Mouse (Mus musculus) fibroblast of lung, adult 2 months (primary cell): ENCODE results near the gene 2310039H08Rik.
"Not testable (repeated sequence)": the region's sequence is repeated elsewhere in the genome, so short reads cannot be mapped to it uniquely, and the experiment has no call there.

ENCODE experiments used
- DNase-seq: peaks from one replicate; pipeline ENCODE4 v3.0.0-alpha.2; 2011; ENCODE audit warnings: low read depth

2310039H08Rik gene

DNA sequence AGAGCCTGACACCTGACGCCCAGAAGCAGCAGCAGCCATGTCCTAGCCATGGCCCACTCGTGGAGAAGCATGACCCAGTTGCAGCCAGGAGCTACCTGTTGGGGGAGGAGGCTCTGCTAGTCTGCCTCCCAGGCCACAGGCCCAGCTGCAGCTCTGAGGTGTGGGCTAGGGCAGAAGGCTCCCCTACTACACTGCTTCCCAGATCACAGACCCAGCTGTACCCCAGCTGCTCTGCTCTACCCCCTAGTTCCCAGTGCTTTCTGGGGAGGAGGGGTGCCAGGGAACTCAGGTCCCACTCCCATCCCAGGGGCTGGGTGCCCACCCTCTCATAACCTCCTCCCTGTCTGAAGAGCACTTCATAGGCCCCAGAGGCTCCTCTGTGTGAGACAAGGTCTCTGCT is 8.9 kb upstream of the 2310039H08Rik start, which contains the start of gene Ptcra:
Ptcra (minus strand) TSS at position 169 of the 400 bp plus-strand sequence.
- no peak for DNase-seq

DNA sequence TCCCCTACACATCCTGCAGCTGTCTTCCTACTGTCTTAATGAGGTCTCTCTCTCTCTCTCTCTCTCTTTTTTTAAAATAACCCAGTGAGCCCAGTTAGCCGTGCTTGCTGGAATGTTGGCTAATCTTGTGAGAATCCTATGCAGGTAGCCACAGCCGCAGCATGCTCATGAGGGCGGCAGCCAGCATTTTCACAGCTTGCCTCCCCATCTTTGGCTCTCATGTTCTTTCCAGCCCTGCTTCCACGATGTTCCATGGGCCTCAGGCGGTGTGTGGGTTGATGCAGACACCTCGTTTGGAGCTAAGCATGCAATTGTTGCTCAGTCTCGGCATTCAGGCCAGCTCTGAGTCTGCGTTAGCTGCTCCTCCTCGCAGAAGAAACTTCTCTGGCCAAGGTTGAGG is 7.5 kb upstream of the 2310039H08Rik start:
- not testable (repeated sequence) for DNase-seq

DNA sequence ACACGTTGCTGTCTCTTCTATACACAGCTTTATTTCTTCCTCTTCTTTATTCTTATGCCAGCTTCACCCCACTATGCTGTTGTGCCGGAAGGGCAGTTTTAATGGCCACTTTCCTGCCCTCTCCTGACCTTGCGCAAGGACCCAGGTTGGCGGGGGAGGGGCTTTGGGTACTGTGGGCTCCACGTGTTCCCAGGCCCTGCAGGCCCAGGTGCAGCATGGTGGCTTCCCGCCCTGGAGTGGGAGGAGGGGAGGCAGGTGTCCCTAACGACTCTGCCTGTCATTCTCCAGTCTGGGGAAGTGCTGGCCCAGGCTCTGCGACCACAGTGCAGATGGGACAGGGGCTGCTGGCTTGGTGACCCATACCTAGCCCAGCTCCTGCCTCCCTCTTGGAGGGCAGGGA is 4.6 kb upstream of the 2310039H08Rik start:
- DNase-seq: no peak

DNA sequence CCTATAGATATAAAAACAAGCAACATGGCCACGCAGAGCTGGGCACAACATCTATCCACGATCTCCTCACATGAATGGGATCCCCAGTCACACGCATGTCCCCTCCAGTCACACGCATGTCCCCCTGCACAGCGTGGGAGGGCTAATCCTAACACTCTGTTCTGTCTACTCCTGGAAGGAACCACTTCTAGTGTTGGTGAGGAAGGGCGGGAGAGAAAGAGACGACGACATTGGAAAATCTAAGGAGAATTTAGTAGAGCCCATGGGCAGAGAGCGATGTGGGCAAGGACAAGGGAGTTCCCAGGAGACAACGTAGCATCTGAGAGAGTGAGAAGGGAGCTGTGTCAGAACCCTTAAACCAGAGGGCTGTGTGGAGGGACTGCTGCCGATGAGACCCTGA is 1.9 kb upstream of the 2310039H08Rik start:
- DNase-seq: no peak

DNA sequence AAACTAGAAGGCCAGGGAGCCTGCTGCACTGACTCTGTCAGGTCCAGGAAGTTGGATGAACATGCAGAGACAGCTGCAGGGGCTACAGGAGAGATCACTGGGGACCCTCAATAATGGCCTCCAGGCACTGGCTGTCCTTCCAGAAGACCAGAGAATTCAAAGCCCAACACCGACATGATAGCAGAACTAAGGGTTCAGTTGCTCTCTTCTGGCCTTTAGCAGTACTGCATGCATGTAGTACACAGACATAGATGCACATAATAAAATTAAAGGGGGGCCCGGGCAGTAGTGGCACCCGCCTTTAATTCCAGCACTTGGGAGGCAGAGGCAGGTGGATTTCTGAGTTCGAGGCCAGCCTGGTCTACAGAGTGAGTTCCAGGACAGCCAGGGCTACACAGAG is 1.4 kb upstream of the 2310039H08Rik start:
- no peak for DNase-seq

DNA sequence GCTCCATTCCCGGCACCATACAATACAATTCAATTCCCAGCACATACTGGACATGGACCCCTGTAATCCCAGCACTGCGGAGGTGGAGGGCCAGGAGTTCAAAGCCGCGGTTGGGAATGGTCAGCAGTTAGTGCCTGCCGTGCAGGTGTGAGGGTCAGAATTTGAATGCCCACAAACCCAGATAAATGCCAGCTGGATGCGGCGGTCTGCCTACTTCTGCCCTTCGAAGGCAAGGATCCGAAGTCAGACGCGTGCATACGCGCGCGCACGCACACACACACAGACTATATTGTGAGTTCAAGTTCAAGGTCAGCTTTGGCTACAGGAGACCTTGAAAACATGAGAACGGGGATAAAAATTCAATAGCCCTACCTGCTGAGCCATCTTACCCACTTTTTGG is 819 bp upstream of the 2310039H08Rik start:
- no peak for DNase-seq

DNA sequence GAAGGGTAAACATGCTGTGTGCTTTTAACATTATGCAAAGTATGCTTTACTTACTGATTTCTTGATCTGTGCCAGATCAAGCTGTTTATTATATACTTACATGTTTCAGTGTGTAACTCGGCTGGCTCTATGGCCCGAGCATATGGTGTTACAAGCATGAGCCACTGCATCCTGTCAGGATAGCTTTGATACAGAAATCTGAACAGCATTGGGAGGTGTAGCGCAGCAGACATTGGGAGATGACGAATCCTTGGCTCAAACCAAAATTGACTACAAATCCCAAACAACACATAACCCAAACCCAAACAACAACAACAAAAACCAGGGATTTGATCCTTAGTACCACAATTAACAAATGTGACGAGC is 414 bp upstream of the 2310039H08Rik start:
- no peak for DNase-seq

DNA sequence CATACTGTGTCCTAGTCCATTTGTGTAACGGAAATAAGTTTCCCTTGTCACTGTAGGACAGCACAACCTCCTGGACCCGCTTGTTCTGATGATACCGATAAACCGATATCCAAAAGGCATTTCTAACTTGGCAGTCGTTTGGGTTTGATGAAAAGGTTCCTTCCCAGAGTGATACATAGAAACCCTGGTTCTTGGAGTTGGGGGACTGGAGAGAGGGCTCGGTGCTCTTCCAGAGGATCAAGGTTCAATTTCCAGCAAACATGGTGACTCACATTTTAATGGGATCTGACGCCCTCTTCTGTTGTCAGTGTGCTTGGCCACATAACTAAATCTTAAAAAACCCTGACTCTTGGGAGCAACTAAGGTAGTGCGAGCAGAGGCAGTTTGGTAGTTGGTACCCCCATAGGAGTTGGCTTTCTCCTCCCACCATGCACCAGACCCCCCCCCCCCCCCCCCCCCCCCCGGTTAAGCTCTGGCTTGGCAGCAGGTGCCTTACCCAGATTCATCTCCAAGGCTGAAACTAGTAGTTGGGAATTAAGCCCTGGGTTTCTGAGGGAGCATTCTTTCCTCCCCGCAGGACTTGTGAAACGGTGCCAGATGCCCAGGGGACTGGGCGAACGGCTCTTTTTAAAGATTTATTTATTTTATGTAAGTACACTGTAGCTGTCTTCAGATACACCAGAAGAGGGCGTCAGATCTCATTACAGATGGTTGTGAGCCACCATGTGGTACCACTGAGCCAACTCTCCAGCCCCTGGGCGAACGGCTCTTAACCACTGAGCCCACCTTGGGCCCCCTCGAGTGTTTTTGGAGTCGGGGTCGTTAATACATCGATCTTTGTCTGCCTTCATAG is 1.1 kb downstream of the 2310039H08Rik start:
- no peak for DNase-seq

DNA sequence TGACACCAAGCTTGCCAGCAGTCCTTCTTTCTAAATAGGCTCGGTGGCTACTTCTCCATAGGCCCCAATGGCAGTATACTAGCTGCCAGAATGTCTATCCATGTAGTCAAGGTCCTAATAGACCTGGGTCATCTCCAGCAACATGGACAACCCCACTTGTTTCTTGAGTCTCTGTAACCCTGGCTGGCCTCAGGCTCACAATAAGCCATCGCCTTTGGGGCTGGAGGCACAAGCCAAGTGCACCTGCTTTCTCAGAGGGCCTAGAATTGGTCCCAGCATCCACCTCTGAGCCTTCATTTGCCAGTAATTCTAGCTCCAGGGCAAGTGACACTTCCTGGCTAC is 1.7 kb downstream of the 2310039H08Rik start:
- DNase-seq: no peak

DNA sequence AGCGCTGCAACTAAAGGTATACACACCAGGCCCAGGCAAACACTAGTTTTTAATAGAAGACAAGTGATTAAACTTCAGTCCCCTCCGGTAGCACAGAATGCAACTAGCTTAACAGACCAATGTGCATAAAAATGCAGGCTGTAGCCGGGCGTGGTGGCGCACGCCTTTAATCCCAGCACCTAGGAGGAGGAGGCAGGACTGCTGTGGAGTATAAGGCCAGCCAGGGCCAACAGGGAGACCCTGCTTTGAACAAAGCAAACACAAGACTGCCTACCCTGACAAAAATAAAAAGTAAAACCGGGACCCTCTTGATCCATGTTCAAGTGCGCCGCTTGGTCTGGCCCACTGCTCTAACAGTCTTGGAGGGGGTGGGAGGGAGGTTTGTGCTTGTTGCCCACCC is 2.6 kb downstream of the 2310039H08Rik start:
- DNase-seq: no peak

DNA sequence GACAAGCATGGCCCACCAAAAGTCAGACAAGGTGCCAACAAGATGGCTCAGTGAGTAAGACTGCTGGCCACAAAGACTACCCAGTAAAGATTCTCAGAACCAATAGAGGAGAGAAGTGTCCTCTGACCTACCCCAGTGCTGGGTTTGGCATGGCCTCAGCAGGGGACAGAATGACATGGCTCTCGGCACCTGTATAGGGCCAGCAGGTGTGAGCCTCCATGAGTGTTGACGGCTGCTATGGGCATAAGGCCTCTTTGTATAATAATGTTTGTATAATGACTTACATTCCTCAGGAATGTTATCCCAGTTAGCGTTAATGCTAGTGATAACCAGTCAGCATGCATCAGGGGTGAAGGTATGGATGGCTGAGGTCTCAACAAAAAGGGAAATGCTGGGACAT is 3.7 kb downstream of the 2310039H08Rik start:
- no peak for DNase-seq

DNA sequence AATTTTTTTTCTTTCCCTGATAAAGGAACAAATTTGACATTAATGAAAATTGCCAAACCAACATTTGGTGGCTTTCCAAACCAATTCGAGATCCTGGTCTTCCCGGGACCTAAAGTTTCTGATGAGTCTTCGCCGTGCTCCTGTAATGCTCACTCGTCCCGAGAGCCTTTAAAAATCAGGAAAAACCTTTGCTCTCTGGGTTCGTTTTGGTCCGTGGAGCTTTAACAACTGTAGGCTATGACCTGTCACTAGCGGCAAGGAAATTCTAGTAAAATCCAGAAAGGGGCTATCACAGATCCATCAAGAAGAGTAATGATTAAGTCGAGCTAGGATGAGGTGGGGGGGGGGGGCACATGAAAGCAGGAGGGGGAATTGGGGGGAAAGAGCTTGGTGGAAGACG is 9.4 kb downstream of the 2310039H08Rik start:
- no peak for DNase-seq

DNA sequence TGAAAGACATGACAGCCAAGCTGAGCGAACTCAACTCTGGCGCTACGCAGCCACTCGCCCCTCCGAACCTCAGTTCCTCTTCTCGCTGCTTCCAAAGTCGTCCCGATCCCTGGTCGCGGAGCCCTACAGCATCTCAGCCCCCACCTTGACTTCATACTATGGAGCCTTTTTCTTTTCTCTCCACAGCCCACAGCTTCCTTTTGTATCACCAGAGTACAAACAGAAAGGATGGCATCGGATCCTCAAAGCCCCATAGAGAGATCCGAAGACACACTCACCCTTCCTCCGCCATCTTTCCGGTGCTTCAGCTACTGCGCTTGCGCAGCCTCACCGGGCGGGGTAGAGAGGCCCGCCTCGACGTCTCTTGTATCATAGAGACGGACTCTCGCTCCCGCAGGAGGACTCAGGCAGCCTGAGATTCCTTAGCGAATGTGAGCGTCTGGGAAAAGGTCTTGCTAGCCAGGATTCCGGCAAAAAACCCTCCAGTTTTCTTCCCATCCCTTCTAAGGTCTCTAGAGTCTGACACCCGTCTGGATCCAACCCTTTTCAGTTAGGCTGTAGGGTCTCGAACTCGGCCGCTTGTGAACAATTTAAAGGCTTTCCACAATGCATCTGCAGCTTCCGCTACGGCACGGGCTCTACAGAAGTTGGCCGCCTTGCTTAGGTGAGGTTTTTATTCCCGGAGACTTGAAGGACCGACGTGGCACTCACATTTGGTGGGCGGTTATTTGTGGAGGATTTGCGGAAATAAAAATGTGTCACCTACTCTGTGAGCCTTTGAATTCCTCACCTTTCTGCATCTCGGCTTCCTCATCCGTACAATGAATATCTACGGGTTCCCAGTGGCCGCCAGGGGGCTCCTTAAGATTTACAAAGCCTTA is 10.1 kb downstream of the 2310039H08Rik start, which contains the start of gene Rpl7l1:
Rpl7l1 (minus strand) TSS at position 332 of the 881 bp plus-strand sequence.
- peak; percentile 83 for DNase-seq

DNA sequence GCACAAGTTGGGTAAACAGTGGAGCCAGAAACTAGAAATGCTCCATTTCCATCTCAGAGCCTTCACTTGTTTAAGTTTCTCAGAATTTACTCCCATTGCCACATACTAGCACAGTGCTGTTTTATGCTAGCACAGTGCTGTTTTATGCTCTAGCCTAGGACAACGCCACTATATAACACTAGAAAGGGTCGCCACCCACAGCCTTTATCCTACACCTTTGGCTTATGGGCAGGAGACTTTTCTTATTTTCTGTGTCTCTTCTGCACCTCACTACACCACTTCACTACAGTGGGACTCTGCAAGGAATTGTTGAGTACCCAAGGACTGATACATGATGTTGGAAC is 10.8 kb downstream of the 2310039H08Rik start:
- no peak for DNase-seq

DNA sequence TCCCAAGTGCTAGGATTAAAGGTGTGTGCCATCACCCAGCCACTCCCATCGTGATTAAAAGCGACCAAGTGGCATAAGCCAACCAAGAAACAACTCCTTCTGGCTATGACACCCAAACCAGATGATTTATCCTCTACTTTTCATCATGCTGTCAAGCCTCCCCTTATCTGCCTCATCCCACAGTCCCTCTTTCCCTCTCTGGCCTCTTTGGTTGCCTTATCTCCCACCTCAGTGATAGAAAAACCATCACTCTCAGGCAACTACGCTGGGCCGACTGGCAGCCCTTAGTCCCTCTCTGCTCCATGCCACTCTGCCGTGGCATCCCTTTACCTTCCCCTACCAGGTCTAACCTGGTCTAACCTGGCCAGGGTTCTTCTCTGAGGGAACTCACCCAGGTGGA is 14.5 kb downstream of the 2310039H08Rik start:
- DNase-seq: no peak

DNA sequence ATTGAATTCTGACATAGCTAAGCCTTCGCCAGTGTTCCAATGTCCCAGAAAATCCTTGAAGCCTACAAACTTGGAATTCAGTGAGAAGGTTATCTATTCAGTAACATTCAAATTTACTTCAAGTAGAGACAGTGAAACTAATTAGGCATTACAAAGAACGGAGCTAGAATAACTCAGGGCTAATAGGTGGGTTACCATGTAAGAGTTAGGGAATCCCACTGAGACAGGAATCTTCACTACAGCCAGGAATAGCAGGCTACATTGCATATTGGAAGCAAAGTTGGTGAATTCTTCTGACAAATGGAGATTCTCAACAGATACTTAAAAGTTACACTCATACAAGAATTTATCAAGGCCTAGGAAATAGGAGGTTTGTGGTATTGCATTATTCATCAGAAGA is 15.5 kb downstream of the 2310039H08Rik start:
- not testable (repeated sequence) for DNase-seq

DNA sequence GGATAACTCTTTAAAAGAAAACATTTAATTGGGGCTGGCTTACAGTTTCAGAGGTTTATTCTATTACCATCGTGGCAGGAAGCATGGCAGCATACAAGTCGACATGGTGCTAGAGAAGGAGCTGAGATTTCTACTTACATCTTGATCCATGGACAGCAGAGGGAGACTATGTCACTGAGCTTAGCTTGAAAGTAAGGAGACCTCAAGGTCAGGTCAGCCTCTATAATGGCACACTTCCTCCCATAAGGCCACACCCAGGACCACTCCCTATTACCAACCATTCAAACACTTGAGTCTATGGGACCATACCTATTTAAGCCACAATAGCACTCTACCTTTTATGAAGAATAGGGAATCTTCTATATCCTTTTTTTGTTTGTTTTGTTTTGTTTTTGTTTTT is 20.5 kb downstream of the 2310039H08Rik start:
- DNase-seq: no peak

DNA sequence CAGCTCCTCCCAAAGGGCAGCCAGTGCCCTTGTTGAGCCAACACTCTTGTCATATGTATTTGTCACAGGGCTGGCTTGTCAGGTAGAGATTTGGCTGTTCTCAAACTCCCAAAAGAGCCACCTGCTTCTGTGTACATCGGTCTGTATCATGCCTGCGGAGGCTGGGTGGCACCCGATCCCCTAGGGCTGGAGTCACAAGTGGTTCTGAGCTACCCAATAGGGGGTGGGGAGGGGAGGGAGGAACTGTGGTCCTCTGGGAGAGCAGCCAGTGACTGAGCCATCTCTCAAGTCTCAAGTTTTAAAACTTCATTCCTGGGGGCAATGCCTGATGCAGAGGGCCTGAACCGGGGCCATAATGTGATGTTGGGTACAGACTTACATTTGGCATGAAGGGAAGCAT is 24.3 kb downstream of the 2310039H08Rik start:
- DNase-seq: no peak

DNA sequence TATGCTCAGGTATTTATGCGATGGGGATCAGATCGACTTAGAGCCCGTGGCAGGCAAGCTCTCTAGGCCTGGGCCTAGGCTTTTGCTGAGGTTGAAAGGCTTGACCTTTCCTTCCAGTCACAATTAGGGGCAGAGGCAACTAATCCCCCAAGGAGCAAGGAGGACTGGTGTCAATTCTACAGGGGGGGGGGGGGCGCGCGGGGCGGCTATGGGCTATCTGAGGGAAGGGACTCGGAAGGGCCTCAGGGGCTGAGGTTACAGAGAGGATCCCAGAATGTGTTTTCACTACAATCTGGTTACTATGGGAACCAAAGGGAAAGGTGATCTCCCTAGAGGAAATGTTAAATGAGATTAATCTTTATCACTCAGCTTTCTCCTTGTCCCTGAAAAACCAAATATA is 25.0 kb downstream of the 2310039H08Rik start:
- DNase-seq: no peak

DNA sequence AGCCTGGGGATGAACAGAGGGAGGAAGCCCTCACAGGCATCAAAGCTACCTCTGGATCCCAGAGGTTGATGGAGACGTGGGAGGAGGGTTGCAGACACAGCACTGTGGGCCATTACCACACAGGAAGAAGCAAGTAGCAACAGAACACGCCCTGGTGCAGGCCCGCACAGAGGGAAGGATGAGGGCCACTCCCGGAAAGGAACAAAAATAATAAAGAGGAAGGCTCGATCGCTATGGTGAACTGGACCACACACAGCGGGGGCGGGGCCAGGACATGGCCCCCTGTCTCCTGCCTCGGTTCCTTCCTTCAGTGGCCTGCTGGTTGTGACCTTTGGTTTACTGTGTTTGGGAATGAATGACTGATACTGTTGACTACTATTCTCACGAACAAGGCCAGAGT is 27.2 kb downstream of the 2310039H08Rik start:
- DNase-seq: no peak

DNA sequence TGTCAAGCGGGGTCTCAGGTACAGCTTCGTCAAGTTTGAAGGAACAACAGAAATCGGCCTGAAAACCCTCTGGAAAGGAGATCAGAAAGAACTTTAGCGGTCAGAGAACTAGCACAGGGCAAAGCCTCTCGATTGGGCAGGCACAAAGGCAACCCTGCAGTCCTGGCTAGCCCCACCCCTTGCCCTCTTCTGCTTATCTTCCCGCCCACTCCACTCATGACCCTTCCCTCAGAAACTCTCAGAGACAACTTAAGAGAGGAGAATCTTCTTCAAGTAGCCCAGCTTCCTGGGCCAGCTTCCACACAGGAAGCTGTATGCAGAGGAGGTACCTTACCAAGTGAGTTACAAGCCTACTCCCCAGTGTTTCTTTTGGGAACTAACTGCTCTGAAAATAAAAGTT is 29.3 kb downstream of the 2310039H08Rik start:
- no peak for DNase-seq

DNA sequence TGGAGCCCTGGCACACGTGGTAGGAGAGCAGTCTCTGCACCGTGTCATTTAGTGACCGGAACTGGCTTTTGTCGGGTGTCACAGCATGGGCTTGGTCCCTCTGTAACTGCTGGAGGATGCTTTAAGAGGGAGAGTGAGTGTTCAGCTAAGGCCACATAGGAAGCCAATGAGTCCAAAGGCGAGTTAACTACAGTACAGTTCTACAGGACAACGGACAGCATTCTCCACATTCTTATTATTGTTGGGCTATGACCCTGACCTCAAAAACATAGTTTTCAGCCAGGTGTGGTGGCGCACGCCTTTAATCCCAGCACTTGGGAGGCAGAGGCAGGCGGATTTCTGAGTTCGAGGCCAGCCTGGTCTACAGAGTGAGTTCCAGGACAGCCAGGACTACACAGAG is 35.9 kb downstream of the 2310039H08Rik start:
- DNase-seq: no peak

DNA sequence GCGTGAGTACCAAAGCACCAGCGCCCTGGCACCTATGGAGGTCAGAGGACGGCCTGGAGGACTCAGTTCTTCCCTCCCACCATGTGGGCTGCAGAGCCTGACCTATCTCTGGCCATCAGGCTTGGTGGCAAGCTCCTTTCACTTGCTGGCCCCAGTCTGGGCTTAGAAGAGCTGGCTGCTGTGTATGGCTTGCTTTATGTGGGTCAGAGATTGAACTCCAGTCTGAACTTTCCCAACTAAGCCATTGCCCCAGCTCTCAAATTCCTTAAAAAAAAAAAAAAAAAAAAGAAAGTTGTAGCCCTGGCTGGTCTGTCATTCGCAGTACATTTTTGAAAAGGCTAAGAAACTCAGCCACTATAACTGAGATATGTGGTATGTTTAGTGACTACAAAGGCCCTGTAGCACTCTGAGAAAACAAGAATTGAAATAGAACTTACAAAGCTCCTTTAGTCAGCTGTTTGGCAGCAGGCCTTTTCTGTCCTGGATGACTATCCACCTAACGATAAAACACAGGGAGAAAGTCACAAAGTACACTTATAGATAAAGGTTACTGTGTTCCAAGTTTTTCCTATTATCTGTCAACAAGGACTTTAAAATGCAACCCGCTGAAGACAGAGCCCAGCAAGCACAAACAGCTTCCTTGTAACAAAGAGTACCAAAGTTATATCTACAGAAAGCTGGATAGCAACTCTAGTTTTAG is 36.8 kb downstream of the 2310039H08Rik start:
- no peak for DNase-seq
